Mouse (Mus musculus): ENCODE data around the gene Kpna2. TPM values are rescaled to one million over a fixed set of nuclear protein-coding genes. Genes with fewer than 3 reads are reported as not detected.
A peak's percentile ranks its signal among the peaks of the same experiment; 100 is the strongest.

Kpna2 gene
- 48.5 and 53.4 TPM in 2 replicates for polyA plus RNA-seq (2012; rRNA removed)

GRCm38 (mm10) chr11:106999151-106999948, at the start of gene Kpna2:
Gene Kpna2, minus strand, starts transcription at chr11:106999541.
- WGBS: under 1% methylated on average over 62 of the region's 62 CpGs
- peak; percentile 80 for DNase-seq (ENCODE audit: low read depth, low spot score)

DNA sequence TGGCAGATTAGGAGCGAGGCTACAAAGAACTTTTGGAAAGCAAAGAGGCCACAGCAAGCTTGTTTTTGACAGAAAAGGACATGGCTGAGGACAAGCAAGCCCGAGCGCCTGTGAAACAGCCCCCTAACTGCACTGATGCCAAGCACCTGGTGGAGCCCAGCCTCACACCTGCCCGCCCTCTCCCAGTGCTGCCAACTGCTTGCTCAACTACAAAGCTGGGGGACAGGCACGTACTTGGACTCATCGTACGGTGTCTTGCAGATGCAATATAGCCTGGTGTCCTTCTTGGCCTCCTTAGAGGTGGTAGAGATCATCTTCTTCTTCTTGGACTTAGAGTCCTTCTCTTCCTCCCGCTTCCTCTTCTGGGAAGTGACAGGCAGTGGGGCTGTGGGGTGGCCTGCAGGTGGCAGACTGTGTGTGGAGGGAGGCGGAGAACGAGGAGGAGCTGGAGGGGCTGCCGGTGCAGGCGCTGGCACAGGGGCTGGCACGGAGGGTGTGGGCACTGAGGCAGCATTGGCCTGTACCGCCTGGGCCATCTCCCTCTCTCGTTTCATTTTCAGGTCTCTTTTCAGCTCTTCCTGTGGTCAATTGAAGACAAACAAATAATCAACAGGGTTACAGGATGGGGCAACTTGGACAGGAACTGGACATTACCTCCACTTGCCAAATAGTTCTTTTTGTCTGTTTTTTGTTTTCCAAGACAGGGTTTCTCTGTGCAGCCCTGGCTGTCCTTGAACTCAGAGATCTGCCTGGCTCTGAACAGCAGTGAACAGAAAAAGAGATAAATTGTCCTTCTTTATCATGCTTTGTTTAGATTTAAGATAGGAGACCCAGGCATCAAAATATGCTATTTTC, 47.7 kb upstream of the Kpna2 start:
- WGBS: 88% methylated on average over 15 of the region's 15 CpGs
- DNase-seq (ENCODE audit: low read depth, low spot score): no peak

DNA sequence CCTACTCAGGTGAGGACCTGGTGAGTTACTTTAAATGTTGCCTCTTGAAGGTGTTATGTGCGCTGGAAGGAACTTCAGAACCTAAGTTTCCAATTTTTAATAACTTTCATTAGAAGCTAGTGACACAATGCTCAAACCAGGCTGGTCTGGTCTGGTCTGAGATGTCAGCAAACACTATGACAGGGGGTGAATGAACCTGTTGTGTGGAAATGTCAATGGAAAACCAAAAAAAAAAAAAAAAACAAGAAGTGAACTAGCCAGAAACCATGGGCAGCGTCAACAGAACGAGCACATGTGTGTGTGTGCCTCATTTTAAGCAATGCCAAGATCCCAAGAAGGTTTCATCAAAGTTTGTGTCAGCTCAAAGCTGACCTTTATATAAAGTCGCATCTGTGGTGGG, 46.2 kb upstream of the Kpna2 start:
- WGBS: 87% methylated on average over 4 of the region's 4 CpGs
- no peak for DNase-seq (ENCODE audit: low read depth, low spot score)

DNA sequence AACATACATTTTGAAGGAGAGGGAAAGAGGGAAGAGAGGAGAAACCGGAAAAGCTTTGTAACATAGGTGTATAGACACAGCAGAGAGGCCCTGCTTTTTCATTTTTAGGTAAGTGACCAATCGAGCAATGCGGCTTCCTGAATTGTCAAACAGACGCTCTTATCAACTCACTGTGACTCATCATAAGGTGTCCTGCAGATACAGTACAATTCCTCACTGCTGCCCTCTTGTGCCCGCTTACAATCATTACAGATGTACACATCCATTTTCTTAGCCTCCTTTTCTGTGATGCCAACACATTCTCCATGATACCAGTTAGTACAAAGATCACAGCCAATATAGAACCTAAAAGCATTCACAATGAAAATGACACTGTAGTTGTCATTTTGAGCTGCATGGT, 45.0 kb upstream of the Kpna2 start:
- WGBS: 12% methylated on average over 5 of the region's 5 CpGs
- DNase-seq (ENCODE audit: low read depth, low spot score): peak; percentile 80

- 62% methylated on average over 11 of the region's 11 CpGs for WGBS
- DNase-seq (ENCODE audit: low read depth, low spot score): no peak
Measured at GRCm38 (mm10) chr11:107043361-107043760, 44.0 kb upstream of the Kpna2 start.

DNA sequence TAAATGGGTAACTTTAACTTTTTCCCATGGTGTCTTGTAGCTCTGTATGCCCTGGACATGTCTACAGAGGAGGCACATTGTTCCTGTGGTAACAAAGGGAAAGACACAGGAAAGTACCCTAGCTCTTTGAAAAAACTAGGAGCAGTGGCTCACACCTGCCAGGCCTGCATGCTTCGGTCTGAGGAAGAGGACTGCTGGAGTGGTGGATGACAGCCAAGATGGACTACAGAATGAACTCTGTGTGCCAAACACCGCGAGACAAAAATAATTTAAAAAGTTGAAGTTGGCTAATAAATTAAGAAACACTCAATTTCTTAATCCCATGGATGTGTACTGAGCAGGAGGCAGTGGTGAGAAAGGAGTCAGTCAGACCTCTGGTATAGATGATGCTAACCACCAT, 42.1 kb upstream of the Kpna2 start:
- DNase-seq (ENCODE audit: low read depth, low spot score): no peak
- WGBS: 68% methylated on average over 3 of the region's 3 CpGs

DNA sequence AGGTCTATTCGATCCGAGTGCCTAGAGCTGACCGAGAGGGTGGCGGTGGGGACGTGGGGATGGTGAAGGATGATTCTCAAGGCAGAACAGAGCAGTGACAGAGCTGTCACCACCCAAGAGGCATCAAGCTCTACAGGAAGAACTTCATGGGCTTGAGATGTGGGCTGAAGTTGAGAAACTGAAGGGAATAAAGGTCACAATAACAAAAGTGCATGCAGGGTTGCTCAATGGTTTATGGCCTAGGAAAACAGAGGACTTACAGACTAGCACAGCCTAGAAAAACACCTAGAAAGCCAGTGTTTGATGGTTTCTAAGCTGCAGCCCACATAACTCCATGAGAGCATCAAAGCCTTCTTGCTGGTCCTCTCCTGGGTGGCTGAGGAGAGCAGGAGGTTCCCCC, 40.1 kb upstream of the Kpna2 start:
- 91% methylated on average over 5 of the region's 5 CpGs for WGBS
- no peak for DNase-seq (ENCODE audit: low read depth, low spot score)

GRCm38 (mm10) chr11:107034085-107034810, 34.9 kb upstream of the Kpna2 start:
- no peak for DNase-seq (ENCODE audit: low read depth, low spot score)
- WGBS: 48% methylated on average over 10 of the region's 10 CpGs

DNA sequence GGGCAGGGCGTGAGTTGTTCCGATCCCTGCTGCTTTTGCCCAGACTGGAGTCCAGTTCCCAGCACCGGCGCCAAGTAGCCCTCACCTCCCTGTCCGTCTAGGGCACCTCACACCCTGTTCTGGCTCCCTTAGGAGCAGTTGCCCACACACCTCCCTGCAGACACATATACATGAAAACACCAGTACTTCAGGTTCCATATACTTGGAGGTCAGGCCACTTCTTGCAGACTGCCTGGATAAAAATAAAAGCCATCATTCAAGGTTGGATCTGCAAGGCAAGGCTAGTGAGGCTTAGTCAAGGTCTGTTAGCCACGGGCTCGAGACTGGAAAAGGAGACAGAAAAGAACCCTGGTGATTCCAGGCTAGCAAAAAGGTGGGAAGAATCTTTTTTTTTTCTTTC, 32.3 kb upstream of the Kpna2 start:
- WGBS: 53% methylated on average over 7 of the region's 7 CpGs
- DNase-seq (ENCODE audit: low read depth, low spot score): no peak

GRCm38 (mm10) chr11:107029536-107029935, 30.2 kb upstream of the Kpna2 start:
- WGBS: 47% methylated on average over 19 of the region's 19 CpGs

GRCm38 (mm10) chr11:107028754-107029153, 29.4 kb upstream of the Kpna2 start:
- DNase-seq (ENCODE audit: low read depth, low spot score): no peak
- 73% methylated on average over 6 of the region's 6 CpGs for WGBS

More at GRCm38 (mm10) chr11:107029536-107029935, 30.2 kb upstream of the Kpna2 start:
- no peak for DNase-seq (ENCODE audit: low read depth, low spot score)

DNA sequence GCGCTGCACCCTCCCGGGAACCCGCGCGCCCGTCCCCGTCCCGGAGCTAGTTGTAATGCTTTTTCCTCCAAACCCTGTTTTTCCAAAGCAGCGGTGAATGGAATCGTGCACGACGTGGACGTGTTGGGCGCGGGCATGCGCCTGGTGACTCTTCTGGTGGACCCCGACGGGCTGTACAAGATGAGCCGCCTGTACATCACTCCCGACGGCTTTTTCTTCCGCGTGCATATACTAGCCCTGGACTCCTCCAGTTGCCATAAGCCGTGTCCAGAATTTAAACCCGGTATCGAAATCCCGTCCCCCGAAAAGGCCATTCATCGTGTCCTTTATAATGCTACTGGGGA, 28.9 kb upstream of the Kpna2 start:
- WGBS: 3% methylated on average over 29 of the region's 29 CpGs
- DNase-seq (ENCODE audit: low read depth, low spot score): no peak

GRCm38 (mm10) chr11:107027431-107028274, 28.3 kb upstream of the Kpna2 start:
- DNase-seq (ENCODE audit: low read depth, low spot score): no peak
- under 1% methylated on average over 105 of the region's 107 CpGs for WGBS

- WGBS: 7% methylated on average over 12 of the region's 12 CpGs
- no peak for DNase-seq (ENCODE audit: low read depth, low spot score)
Measured at GRCm38 (mm10) chr11:107026554-107027430, 27.5 kb upstream of the Kpna2 start.

GRCm38 (mm10) chr11:107025411-107026321, 26.3 kb upstream of the Kpna2 start, which contains the start of gene 1810010H24Rik:
Gene 1810010H24Rik, plus strand, starts transcription at chr11:107025681.
- no peak for DNase-seq (ENCODE audit: low read depth, low spot score)
- 3% methylated on average over 45 of the region's 45 CpGs for WGBS

DNA sequence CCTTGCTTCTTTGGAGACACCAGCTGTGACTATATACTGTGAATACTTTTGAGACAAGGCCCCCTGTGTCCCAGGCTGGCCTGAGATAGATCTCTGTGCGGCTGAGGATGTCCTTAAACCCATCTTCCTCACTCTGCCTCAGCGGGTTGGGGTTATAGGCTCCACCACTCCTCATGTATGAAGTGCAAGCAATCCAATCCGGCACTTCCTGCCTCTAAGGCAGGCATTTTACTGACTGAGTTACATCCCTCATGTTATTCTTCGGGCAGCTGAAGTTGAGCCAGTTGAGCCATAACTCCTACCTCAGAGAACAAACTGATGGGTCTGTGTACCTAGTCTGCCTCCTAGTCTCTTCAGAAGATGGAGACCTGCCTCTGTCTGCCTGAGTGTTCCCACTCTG, 25.1 kb upstream of the Kpna2 start:
- no peak for DNase-seq (ENCODE audit: low read depth, low spot score)
- 75% methylated on average over 4 of the region's 4 CpGs for WGBS

DNA sequence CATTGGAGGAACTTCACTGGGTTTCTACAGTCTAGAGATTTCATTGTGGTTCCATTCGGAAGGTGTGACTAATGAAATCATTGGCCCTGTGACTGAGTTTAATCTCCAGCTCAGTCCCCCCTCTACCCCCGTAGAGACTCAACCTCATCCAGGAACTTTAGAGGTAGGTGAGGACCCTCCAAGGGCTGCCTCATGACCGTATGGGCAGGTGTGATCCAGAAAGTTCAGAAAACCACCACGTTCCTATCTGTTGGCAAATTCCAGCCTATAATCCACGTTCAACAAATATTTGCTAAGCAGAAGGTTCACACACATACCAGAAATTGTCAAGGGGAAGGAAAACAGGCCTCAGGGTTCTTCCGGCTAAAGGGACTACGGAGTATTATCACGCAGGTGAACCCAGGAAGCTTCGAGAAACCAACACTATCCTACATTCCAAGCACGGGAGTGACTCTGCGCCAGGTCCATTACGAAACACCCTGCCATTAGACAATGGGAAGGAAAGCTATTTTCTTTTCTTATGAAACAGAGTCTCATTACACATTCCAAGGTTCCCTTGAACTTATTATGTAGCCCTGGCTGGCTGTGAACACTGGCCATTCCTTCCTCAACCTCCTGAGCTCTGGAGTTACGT, 22.8 kb upstream of the Kpna2 start:
- no peak for DNase-seq (ENCODE audit: low read depth, low spot score)
- 37% methylated on average over 13 of the region's 13 CpGs for WGBS

All from large intestine, adult 2 months (tissue).